Mouse (Mus musculus): Measurements from ENCODE around the gene Ripply3. TPM values are rescaled to one million over a fixed set of nuclear protein-coding genes. Genes with fewer than 3 reads are reported as not detected.
"Not testable (repeated sequence)": the region's sequence is repeated elsewhere in the genome, so short reads cannot be mapped to it uniquely, and the experiment has no call there.

Ripply3 gene
- polyA plus RNA-seq, 1 experiment from 2014 or later: 23.9 TPM

GRCm38 (mm10) chr16:94331233-94331885 lies 3.1 kb downstream of the Ripply3 start:
- Histone ChIP-seq H3K4me3 (ENCODE audit: low read depth, low read length) (no peak overlapping the region), H3K9me3 (ENCODE audit: low read depth, low read length) (no peaks in the 10 kb centered on the region), H3K9ac (no peak overlapping the region), H3K27me3 (ENCODE audit: insufficient read depth, low read length) (peaks cover 26% of the 10 kb centered on the region), H3K36me3 (ENCODE audit: insufficient read depth) (no peaks in the 10 kb centered on the region), H3K4me2 (no peak overlapping the region), H3K4me1 (ENCODE audit: insufficient read depth) (no peaks in the 10 kb centered on the region), H3K27ac (ENCODE audit: low read depth) (no peak overlapping the region)
- TF ChIP-seq CTCF (IDR thresholded peaks at IDR 0.05; ENCODE audit: low read depth): no peak
- 74% methylated on average over 9 of the region's 9 CpGs for WGBS
- no peak for ATAC-seq (ENCODE audit: insufficient read depth)
- no peak for DNase-seq

- Histone ChIP-seq H3K4me3 (ENCODE audit: low read depth, low read length) (no peak overlapping the region), H3K9ac (no peak overlapping the region), H3K4me1 (ENCODE audit: insufficient read depth) (no peaks in the 10 kb centered on the region), H3K27me3 (ENCODE audit: insufficient read depth, low read length) (peaks cover 23% of the 10 kb centered on the region), H3K36me3 (ENCODE audit: insufficient read depth) (no peaks in the 10 kb centered on the region), H3K4me2 (no peak overlapping the region), H3K27ac (ENCODE audit: low read depth) (no peak overlapping the region), H3K9me3 (ENCODE audit: low read depth, low read length) (no peaks in the 10 kb centered on the region)
- 65% methylated on average over 5 of the region's 5 CpGs for WGBS
- peak; percentile 67 for DNase-seq
- peak; percentile 76 for TF ChIP-seq CTCF (IDR thresholded peaks at IDR 0.05; ENCODE audit: low read depth)
- no peak for ATAC-seq (ENCODE audit: insufficient read depth)
Measured at GRCm38 (mm10) chr16:94331886-94332252, 3.6 kb downstream of the Ripply3 start.

DNA sequence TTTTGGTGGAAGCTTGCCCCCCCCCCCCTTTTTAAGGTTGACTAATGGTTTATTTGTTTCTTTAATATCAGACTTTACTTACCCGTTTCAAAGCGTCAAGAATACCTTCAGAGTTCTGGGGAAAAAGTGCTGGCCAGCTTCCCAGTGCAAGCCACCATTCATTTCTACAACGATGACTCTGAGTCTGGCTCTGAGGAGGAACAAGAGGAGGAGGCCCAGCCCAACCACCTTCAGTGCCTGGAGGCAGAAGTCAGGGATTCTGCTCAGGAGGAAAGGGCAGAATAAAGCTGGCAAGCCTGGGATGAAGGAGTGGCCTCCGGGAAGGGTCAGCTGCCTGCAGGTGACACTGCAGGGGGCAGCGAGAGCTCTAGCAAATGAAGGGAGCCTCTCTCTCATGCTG lies 7.4 kb downstream of the Ripply3 start:
- Histone ChIP-seq H3K9ac (no peak overlapping the region), H3K9me3 (ENCODE audit: low read depth, low read length) (no peaks in the 10 kb centered on the region), H3K4me2 (no peak overlapping the region), H3K4me3 (ENCODE audit: low read depth, low read length) (no peak overlapping the region), H3K36me3 (ENCODE audit: insufficient read depth) (no peaks in the 10 kb centered on the region), H3K27me3 (ENCODE audit: insufficient read depth, low read length) (no peaks in the 10 kb centered on the region), H3K4me1 (ENCODE audit: insufficient read depth) (no peaks in the 10 kb centered on the region), H3K27ac (ENCODE audit: low read depth) (no peak overlapping the region)
- 35% methylated on average over 5 of the region's 5 CpGs for WGBS
- no peak for ATAC-seq (ENCODE audit: insufficient read depth)
- DNase-seq: no peak
- no peak for TF ChIP-seq CTCF (IDR thresholded peaks at IDR 0.05; ENCODE audit: low read depth)

DNA sequence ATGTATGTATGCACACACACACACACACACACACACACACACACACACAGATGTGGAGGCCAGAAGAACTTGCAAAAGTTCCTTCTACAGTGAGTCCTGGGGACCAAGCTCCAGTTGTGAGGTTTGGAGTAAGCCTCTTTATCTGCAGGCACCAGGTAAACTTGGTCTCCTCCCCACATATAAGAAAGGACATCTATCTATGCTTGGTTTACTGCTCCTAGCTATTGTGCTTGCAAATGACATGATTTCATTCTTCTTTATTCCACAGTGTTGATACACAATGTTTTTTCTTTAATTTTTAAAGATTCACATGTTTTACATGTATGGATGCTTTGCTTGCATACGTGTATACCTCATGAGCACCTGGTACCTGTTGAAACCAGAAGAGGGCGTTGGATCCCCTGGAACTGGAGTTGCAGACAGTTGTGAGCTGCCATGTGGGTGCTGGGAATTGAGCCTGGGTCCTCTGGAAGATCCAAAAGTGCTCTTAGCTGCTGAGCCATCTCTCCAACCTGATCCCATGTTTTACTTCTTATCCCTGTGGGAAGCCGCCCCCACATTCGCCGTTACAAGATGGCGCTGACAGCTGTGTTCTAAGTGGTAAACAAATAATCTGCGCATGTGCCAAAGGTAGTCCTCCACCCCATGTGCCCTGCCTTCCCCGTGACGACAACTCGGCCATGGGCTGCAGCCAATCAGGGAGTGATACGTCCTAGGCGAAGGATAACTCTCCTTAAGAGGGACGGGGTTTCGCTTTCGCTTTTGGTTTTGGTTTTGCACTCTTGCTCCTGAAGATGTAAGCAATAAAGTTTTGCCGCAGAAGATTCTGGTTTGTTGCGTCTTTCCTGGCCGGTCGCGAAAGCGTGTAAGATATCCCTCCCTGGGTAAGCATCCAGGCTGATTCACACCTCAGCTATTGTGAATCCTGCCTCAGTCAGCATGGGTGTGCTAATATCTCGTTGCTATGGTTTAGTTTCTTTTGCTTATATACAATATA lies 11.2 kb downstream of the Ripply3 start:
- H3K36me3 ChIP-seq (ENCODE audit: insufficient read depth); H3K27ac ChIP-seq (ENCODE audit: low read depth); ATAC-seq (ENCODE audit: insufficient read depth); H3K27me3 ChIP-seq (ENCODE audit: insufficient read depth, low read length); H3K9me3 ChIP-seq (ENCODE audit: low read depth, low read length); H3K9ac ChIP-seq; H3K4me3 ChIP-seq (ENCODE audit: low read depth, low read length); DNase-seq; H3K4me1 ChIP-seq (ENCODE audit: insufficient read depth); H3K4me2 ChIP-seq: not testable (repeated sequence)
- 87% methylated on average over 18 of the region's 22 CpGs for WGBS

GRCm38 (mm10) chr16:94345733-94346132 lies 17.5 kb downstream of the Ripply3 start:
- ATAC-seq (ENCODE audit: insufficient read depth): no peak
- H3K9ac ChIP-seq: no peak overlapping the region
- no peaks in the 10 kb centered on the region for H3K36me3 ChIP-seq (ENCODE audit: insufficient read depth)
- H3K27ac ChIP-seq (ENCODE audit: low read depth): no peak overlapping the region
- DNase-seq: no peak
- WGBS: 84% methylated on average over 1 of the region's 1 CpGs
- H3K4me1 ChIP-seq (ENCODE audit: insufficient read depth): no peaks in the 10 kb centered on the region
- H3K27me3 ChIP-seq (ENCODE audit: insufficient read depth, low read length): no peaks in the 10 kb centered on the region
- H3K4me2 ChIP-seq: no peak overlapping the region
- no peak for TF ChIP-seq CTCF (IDR thresholded peaks at IDR 0.05; ENCODE audit: low read depth)
- H3K9me3 ChIP-seq (ENCODE audit: low read depth, low read length): no peaks in the 10 kb centered on the region
- no peak overlapping the region for H3K4me3 ChIP-seq (ENCODE audit: low read depth, low read length)

DNA sequence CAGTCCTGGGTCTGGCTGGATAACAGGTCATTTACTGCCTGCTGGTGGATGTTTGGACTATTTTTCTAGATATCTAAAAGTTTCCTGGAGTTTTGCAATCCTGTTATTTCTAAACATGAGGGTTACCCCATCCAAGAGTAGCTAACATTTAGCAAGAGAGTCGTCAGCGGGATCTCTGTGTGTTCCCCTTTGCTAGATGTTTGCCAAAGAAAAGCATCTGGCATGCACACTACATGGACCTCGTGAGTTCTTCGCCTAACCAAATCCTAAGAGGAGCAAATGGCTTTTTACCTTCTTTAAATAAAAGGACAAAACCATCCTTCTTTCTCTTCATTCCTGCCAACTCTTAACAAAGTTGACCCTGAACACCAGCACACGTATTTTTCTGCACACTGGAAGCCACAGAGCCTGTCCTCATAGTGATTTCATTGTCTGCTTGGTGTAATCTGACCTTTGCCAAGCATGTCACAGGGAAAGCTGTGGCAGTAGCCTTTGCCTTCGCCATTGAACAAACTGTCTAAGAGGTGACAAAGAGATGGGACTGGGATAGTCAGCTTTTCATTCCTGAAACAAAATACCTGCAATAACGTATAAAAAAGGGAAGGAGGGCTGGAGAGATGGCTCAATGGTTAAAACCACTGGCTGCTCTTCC lies 19.0 kb downstream of the Ripply3 start:
- Histone ChIP-seq H3K27ac (ENCODE audit: low read depth) (no peak overlapping the region), H3K27me3 (ENCODE audit: insufficient read depth, low read length) (no peaks in the 10 kb centered on the region), H3K9ac (no peak overlapping the region), H3K9me3 (ENCODE audit: low read depth, low read length) (no peaks in the 10 kb centered on the region), H3K4me3 (ENCODE audit: low read depth, low read length) (no peak overlapping the region), H3K4me2 (no peak overlapping the region), H3K4me1 (ENCODE audit: insufficient read depth) (no peaks in the 10 kb centered on the region), H3K36me3 (ENCODE audit: insufficient read depth) (no peaks in the 10 kb centered on the region)
- WGBS: 56% methylated on average over 7 of the region's 7 CpGs
- DNase-seq: no peak
- ATAC-seq (ENCODE audit: insufficient read depth): no peak
- TF ChIP-seq CTCF (IDR thresholded peaks at IDR 0.05; ENCODE audit: low read depth): no peak

GRCm38 (mm10) chr16:94348779-94349178 lies 20.6 kb downstream of the Ripply3 start:
- Histone ChIP-seq H3K4me3 (ENCODE audit: low read depth, low read length) (no peak overlapping the region), H3K9me3 (ENCODE audit: low read depth, low read length) (no peaks in the 10 kb centered on the region), H3K27me3 (ENCODE audit: insufficient read depth, low read length) (no peaks in the 10 kb centered on the region), H3K27ac (ENCODE audit: low read depth) (no peak overlapping the region), H3K4me2 (no peak overlapping the region), H3K36me3 (ENCODE audit: insufficient read depth) (no peaks in the 10 kb centered on the region), H3K4me1 (ENCODE audit: insufficient read depth) (no peaks in the 10 kb centered on the region), H3K9ac (no peak overlapping the region)
- TF ChIP-seq CTCF (IDR thresholded peaks at IDR 0.05; ENCODE audit: low read depth): no peak
- no peak for ATAC-seq (ENCODE audit: insufficient read depth)
- 79% methylated on average over 2 of the region's 2 CpGs for WGBS
- DNase-seq: no peak
